In genomic region chr2:27280920-27281611, GRCm38 (mm10) we compare ENCODE assay signal across 8 mouse cellular contexts. TPM values are rescaled to one million over a fixed set of nuclear protein-coding genes. Genes with fewer than 3 reads are reported as not detected.
DNase-seq lines count a peak whose midpoint lies in the region; ATAC-seq and TF ChIP-seq lines count a peak whose summit lies in the region.
"Had no signal": no experiment of that assay in that cellular context is flagged by ENCODE, and none has a peak within 500 bp of the region (broad histone marks: within the 10 kb centered on the region; RNA-seq: fewer than 3 reads in every experiment).

No protein-coding gene starts in this region.

- H3K9ac ChIP-seq in hindbrain, embryonic 14.5 days, result no peak overlapping the region
- no peak overlapping the region for H3K9ac ChIP-seq in midbrain, embryonic 14.5 days (replicated peaks; ENCODE audit: low read length)

- 70% methylated on average over 13 of the region's 13 CpGs for WGBS in hindbrain, embryonic 14.5 days
- 74% methylated on average over 13 of the region's 13 CpGs for WGBS in midbrain, embryonic 14.5 days
- WGBS in spleen, adult 2 months, result 66% methylated on average over 13 of the region's 13 CpGs

- H3K27ac ChIP-seq in hindbrain, embryonic 14.5 days, result no peak overlapping the region
- no peak overlapping the region for H3K27ac ChIP-seq in midbrain, embryonic 14.5 days (replicated peaks; ENCODE audit: low read depth, low read length)
- no peak overlapping the region for H3K27ac ChIP-seq in spleen, adult 2 months (ENCODE audit: insufficient read depth, low read length)

- ATAC-seq in hindbrain, embryonic 14.5 days (ENCODE audit: low FRiP score), result peak; percentile 57; the same call in 1 of the 2 replicates
- ATAC-seq in midbrain, embryonic 14.5 days (ENCODE audit: low FRiP score, low TSS enrichment), result 0 out of 2 replicates have a peak, but pooled peaks have one; percentile 17

- no peak for TF ChIP-seq POLR2A in spleen, adult 2 months (IDR thresholded peaks at IDR 0.05; ENCODE audit: low read depth, low read length)

- peak; percentile 74; the same call in 1 of the 2 replicates for TF ChIP-seq CTCF in spleen, adult 2 months (IDR thresholded peaks at IDR 0.05; ENCODE audit: extremely low read depth, insufficient read depth, insufficient read length, insufficient replicate concordance)

- H3K4me1 ChIP-seq in hindbrain, embryonic 14.5 days (replicated peaks; ENCODE audit: control insufficient read depth, insufficient read depth, low read length), result no peaks in the 10 kb centered on the region
- no peaks in the 10 kb centered on the region for H3K4me1 ChIP-seq in midbrain, embryonic 14.5 days (ENCODE audit: control insufficient read depth, insufficient read depth, low read length)
- no peaks in the 10 kb centered on the region for H3K4me1 ChIP-seq in spleen, adult 2 months (ENCODE audit: control insufficient read depth, insufficient read depth, insufficient read length)

- H3K9me3 ChIP-seq in hindbrain, embryonic 14.5 days (ENCODE audit: control insufficient read depth, low read length), result no peaks in the 10 kb centered on the region
- no peaks in the 10 kb centered on the region for H3K9me3 ChIP-seq in midbrain, embryonic 14.5 days (ENCODE audit: control insufficient read depth, low read length)

- no peak overlapping the region for H3K4me3 ChIP-seq in hindbrain, embryonic 14.5 days (replicated peaks; ENCODE audit: low read length)
- no peak overlapping the region for H3K4me3 ChIP-seq in midbrain, embryonic 14.5 days (replicated peaks; ENCODE audit: low read depth, low read length)
- H3K4me3 ChIP-seq in spleen, adult 2 months (ENCODE audit: extremely low read depth, insufficient read depth, insufficient read length), result no peak overlapping the region
- H3K4me3 ChIP-seq: myocyte had no signal

- H3K4me2 ChIP-seq in hindbrain, embryonic 14.5 days (replicated peaks), result no peak overlapping the region
- no peak overlapping the region for H3K4me2 ChIP-seq in midbrain, embryonic 14.5 days (ENCODE audit: low read length)

- peak; percentile 18 for DNase-seq in WW6 (ENCODE audit: low read depth, low spot score)
- peak; percentile 65 to 73 for DNase-seq in cerebellum, adult 18-20 months
- DNase-seq in frontal cortex, adult 2 months (ENCODE audit: extremely low spot score in 1 of 2, low spot score in 1 of 2), result peak; percentile 38 to 86
- peak; percentile 90 for DNase-seq in hindbrain, embryonic 14.5 days (ENCODE audit: low spot score)
- DNase-seq in left cerebral cortex, adult 18-20 months (ENCODE audit: low spot score in 2 of 2), result peak; percentile 73 to 79
- DNase-seq in midbrain, embryonic 14.5 days, result peak; percentile 91
- peak; percentile 38 to 70 for DNase-seq in spleen, adult 2 months (ENCODE audit: low read depth in 1 of 2, low spot score in 2 of 2)

- no peaks in the 10 kb centered on the region for H3K27me3 ChIP-seq in hindbrain, embryonic 14.5 days (ENCODE audit: control insufficient read depth, insufficient read depth, low read length)
- H3K27me3 ChIP-seq in midbrain, embryonic 14.5 days (ENCODE audit: control insufficient read depth, insufficient read depth, low read length), result no peaks in the 10 kb centered on the region
- no peaks in the 10 kb centered on the region for H3K27me3 ChIP-seq in spleen, adult 2 months (ENCODE audit: control insufficient read depth, insufficient read depth, low read length)

- H3K36me3 ChIP-seq in hindbrain, embryonic 14.5 days (replicated peaks; ENCODE audit: control insufficient read depth, insufficient read depth), result peaks cover 58% of the 10 kb centered on the region
- H3K36me3 ChIP-seq in midbrain, embryonic 14.5 days (ENCODE audit: control insufficient read depth, insufficient read depth, low read length), result peaks cover 51% of the 10 kb centered on the region
- peaks cover 28% of the 10 kb centered on the region for H3K36me3 ChIP-seq in spleen, adult 2 months (ENCODE audit: control insufficient read depth, insufficient read depth, low read length)

RNA-seq across cellular contexts. Expression of gene Sardh, which starts 32.9 kb away (rescaled TPM):
- 9.2 and 13.7 TPM in 2 replicates for polyA plus RNA-seq in frontal cortex, adult 2 months (2012; rRNA removed)
- polyA plus RNA-seq in hindbrain, embryonic 14.5 days (2014; fragmentation: Nextera tagmentation; extraction: Ambion mirVana), result 3.8 and 6.3 TPM in 2 replicates
- total RNA-seq in left cerebral cortex, adult 18-20 months (2021), result 1 to 10 TPM; 6.3 to 6.7 TPM
- polyA plus RNA-seq in midbrain, embryonic 14.5 days (2014; fragmentation: Nextera tagmentation; extraction: Ambion mirVana), result 3.2 and 4.5 TPM in 2 replicates
- polyA plus RNA-seq in spleen, adult 2 months (2012; rRNA removed), result 8.8 and 9.4 TPM in 2 replicates

Comparison
In these comparisons a context has a peak if more than half of its experiments do, and no peak if none do; other contexts are left out.
1. DNase-seq: peak in every context shown above with its lines; median percentile 91 in midbrain, embryonic 14.5 days; 90 in hindbrain, embryonic 14.5 days; 76 in left cerebral cortex, adult 18-20 months; 69 in cerebellum, adult 18-20 months; 62 in frontal cortex, adult 2 months; 54 in spleen, adult 2 months; 18 in WW6.